Mouse (Mus musculus): ENCODE results near the gene Ssh2. TPM values are rescaled to one million over a fixed set of nuclear protein-coding genes. Genes with fewer than 3 reads are reported as not detected.
A peak's percentile ranks its signal among the peaks of the same experiment; 100 is the strongest.

The Ssh2 gene
- total RNA-seq, 4 experiments from 2014 or later, result 26.7 to 32.2 (median 30.8) TPM

DNA sequence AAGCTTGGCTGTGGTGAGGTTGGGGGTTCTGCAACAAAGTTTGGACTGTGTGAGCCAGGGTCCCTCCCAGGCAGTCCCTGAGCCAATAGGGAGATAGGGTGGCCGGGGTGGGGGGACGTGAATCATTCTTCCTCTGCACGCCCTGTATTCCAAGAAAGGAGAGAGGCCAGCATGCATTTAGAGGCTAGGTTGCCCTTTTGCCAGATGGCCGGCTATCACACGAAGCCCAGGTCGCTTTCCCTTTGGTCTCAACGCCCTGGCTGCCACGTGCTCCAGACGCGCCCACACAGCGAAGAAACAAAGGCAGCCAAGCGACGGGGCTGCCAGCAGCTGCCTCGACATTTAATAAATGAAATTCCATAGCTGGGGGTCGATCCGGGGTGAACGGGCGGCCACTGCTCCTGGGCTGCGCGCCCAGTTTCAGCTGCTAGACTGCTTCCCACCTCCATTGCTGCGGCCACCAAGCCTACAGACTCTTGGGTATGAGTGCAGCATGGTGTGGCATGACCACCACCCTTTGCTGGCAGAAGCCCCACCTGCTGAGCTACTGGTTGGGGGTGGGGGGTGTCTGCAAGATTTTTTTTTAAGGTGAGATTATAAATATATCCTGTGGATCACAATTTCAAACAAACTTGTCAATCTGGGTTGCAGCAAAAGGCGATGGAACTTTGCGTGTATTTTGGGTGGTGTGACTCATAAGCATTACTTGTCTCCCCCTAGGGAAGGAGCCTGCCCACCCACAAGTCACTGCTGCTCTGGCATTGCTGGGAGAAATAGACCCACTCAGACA lies 275.6 kb downstream of the Ssh2 start:
- peak in 1 of 2 experiments; percentile 81 for DNase-seq (ENCODE audit: low spot score in 2 of 2)

- peak in 1 of 2 experiments; percentile 76 for DNase-seq (ENCODE audit: low spot score in 2 of 2)
Observed at GRCm38 (mm10) chr11:77492311-77492871, 276.3 kb downstream of the Ssh2 start.

DNA sequence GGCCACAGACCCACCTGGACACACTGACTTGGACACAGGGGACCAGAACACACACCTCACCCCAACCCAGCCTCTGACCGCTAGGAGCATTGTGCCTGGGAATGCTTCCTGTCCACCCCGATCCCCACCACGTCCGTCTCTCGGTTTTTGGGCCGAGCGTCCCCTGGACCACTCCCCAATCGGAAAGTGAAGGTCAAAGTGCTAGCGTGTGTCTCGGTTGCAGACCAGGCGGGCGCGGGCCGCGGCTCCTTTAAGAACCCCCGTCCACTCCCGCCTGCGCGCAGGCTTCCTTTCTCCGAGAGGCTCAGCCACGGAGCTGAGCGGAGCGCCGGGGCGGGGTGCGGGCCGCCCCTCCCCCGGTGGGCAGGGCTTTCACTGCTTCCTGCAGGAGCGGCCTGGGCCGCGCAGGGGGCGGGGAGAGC lies 276.8 kb downstream of the Ssh2 start:
- peak; percentile 78 to 94 for DNase-seq (ENCODE audit: low spot score in 2 of 2)

GRCm38 (mm10) chr11:77493512-77494343 lies 277.6 kb downstream of the Ssh2 start, which contains the start of gene Git1:
Gene Git1 (plus strand): TSS chr11:77493562.
- peak in 1 of 2 experiments; percentile 81 for DNase-seq (ENCODE audit: low spot score in 2 of 2)

DNA sequence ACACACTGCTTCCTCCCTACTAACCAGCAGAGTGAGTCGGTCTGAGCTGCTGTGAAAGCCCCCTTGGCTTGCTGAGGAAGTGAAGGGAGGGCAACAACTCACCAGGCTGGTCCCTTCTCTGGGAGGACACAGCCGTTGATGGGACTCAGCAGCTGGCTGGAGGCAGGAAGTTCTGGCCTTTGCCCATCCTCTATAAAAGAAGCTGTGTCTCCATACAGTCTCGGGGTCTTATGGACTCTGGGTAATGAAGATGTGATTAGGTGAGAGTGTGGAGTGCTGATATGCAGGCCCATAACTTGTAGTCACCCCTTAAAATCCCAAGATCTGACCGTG lies 278.2 kb downstream of the Ssh2 start:
- DNase-seq (ENCODE audit: low spot score in 2 of 2), result no peak

GRCm38 (mm10) chr11:77494782-77495181 lies 278.7 kb downstream of the Ssh2 start:
- DNase-seq (ENCODE audit: low spot score in 2 of 2), result no peak

DNA sequence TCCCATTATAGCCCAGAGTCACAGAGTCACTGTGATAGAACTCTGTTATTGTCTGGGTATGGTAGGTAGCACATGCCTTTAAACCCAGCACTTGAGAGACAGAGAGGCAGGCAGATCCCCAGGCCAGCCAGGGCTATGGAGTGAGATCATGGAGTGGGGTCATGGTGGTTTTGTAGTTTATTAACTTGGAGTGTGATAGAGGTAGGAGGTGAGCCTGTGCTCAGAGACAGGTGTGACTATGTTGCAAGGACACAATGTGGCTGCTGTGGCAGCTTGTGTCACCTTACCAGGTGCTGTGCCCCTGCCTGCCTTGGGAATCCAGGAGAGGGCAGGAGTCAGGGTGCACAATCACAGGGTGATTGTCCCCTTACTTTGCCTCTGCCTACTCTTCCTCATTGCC lies 279.4 kb downstream of the Ssh2 start:
- DNase-seq (ENCODE audit: low spot score in 2 of 2), result no peak

DNA sequence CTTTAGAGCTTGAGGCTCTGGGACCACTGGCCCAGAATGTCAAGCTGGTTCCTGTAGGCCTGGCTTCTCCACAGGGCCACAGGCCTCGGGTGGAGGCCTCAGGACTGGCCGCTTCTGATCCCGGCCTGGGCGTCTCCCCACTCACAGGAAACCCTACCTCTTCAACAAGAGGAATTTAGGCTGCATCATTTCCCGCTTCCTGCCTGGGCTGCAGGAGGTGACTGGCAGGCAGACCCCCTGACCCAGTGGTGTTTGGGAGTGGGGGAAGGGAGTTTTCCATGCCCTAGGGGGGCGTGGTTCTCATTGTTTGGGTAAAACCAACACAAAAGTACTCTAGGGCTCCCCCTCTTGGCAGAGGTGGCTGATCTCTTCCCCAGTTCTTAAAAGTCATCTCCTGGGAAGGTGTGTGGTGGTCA lies 281.3 kb downstream of the Ssh2 start:
- no peak for DNase-seq (ENCODE audit: low spot score in 2 of 2)

DNA sequence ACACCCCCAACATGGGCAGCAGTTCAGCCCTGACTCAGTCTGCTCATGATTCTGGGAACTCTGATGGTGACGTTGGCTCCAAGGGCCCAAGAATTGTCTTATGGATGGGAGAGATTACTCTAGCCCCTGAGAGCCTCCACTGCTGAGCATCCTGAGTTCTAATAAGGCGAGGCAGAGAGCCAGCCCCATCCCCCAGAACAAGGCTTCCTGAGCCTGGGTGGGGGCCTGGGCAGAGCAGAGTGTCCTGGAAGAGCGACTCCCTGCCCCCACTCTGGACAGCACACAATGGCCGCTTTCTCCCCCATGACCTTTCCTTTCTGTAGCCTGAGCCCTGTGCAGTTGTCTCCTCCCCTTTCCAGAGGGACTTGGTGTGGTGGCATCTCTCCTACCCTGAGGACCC lies 281.8 kb downstream of the Ssh2 start:
- no peak for DNase-seq (ENCODE audit: low spot score in 2 of 2)

GRCm38 (mm10) chr11:77498261-77499139 lies 282.4 kb downstream of the Ssh2 start:
- DNase-seq (ENCODE audit: low spot score in 2 of 2), result no peak

- no peak for DNase-seq (ENCODE audit: low spot score in 2 of 2)
Observed at GRCm38 (mm10) chr11:77499354-77499753, 283.3 kb downstream of the Ssh2 start.

- peak in 1 of 2 experiments; percentile 81 for DNase-seq (ENCODE audit: low spot score in 2 of 2)
Observed at GRCm38 (mm10) chr11:77500361-77501325, 284.6 kb downstream of the Ssh2 start.

DNA sequence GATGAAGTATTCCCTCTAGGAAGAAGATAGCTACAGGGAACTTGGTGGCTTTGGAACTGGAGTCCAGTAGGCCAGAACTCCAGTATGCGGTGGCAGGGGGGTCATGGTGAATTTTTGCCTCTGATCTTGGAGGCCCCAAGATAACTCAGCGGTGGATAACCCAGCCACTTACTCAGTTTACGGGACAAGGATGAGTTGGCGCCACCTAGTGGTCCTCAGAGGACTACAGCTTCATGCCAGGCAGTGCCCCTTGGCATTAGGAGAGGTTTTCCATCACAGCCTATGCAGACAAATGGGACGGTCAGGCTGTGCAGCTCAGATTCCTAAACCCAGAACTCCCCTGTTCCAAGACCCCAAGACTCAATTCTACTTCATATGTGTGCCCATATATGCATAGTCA lies 285.3 kb downstream of the Ssh2 start:
- DNase-seq (ENCODE audit: low spot score in 2 of 2), result peak in 1 of 2 experiments; percentile 74

- DNase-seq (ENCODE audit: low spot score in 2 of 2), result no peak
Observed at GRCm38 (mm10) chr11:77501971-77502370, 285.9 kb downstream of the Ssh2 start.

- DNase-seq (ENCODE audit: low spot score in 2 of 2), result no peak
Observed at GRCm38 (mm10) chr11:77502481-77502880, 286.4 kb downstream of the Ssh2 start.

DNA sequence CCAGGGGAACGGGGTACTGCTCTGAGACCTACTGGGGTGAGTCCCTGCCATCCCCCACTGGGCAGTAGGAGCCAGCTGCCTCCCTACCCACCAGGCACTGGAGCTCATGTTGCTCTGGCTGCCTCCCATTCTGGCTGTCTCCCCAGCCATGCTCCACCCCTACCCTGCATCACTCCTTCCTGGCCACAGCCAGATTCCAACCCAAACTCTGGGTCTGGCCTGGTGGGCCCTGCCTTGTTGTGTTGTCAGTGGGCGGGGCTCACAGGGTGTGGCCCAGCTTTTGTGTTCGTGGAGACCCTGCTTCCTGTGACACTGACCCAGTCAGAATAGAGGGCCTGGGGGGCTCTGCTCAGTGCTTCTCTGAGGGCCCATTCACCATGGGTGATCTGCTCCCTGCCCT lies 287.4 kb downstream of the Ssh2 start:
- DNase-seq (ENCODE audit: low spot score in 2 of 2), result peak in 1 of 2 experiments; percentile 32

DNA sequence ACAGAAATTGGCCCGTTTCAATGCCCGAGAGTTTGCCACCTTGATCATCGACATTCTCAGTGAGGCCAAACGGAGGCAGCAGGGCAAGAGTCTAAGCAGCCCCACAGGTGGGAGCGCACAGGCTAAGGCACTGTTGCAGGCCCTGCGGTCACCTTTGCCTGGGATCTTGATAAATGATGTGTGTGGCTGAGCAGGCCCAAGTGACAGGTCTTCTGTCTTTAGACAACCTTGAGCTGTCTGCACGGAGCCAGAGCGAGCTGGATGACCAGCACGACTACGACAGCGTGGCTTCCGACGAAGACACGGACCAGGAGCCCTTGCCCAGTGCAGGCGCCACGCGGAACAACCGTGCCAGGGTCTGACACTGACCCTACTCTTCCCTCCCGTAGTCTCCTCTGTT lies 288.3 kb downstream of the Ssh2 start:
- DNase-seq (ENCODE audit: low spot score in 2 of 2), result peak in 1 of 2 experiments; percentile 15

DNA sequence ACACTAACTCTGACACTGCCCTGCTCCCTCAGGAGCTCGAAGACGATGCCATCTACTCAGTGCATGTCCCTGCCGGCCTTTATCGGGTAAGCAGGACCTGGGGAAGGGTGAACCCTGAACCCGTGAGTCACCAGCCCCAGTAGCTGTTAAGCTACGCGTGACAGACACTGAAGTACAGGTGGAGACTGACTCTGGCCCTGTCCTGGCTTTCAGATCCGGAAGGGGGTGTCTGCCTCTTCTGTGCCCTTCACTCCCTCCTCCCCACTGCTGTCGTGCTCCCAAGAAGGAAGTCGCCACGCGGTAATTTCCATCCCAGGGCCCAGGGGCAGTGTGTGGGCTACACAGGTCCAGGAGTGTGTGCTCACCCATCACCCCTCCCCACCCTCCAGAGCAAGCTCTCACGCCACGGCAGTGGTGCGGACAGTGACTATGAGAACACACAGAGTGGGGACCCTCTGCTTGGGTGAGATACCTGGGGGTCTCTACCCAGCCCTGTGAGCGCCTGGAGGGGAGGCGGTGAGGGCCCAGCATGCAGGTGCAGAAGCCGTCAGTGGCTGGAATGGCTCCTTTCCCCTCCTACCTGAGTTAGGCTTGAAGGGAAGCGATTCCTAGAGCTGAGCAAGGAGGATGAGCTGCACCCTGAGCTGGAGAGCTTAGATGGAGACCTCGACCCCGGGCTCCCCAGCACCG lies 289.3 kb downstream of the Ssh2 start:
- peak in 1 of 2 experiments; percentile 28 for DNase-seq (ENCODE audit: low spot score in 2 of 2)

GRCm38 (mm10) chr11:77506273-77506672 lies 290.2 kb downstream of the Ssh2 start:
- DNase-seq (ENCODE audit: low spot score in 2 of 2), result no peak

Data from left cerebral cortex, adult 8-10 months (tissue).